Mouse (Mus musculus): ENCODE results near the gene Bpifb2.
A peak's percentile ranks its signal among the peaks of the same experiment; 100 is the strongest.

Gene Bpifb2

DNA sequence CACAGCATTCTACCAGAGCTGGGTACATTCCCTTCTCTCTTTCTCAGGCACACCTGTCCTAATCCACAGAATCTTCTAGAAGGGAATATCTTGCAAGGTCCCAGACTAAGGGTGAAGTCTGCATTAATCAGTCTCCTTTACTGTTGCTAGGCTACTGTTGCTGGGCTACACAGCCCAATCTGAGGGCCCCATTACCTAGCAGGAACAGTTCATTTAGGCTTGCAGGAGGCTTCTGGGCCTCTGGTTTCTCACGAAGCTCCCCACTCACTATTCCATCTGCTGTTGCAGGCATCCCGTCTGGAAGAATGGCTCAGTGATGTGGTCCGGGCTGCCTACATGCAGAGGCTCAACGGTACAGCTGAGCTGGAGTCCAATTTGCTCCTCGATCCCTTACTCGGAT, 56.3 kb downstream of the Bpifb2 start:
- no peak for DNase-seq (ENCODE audit: low spot score in 2 of 2)

DNA sequence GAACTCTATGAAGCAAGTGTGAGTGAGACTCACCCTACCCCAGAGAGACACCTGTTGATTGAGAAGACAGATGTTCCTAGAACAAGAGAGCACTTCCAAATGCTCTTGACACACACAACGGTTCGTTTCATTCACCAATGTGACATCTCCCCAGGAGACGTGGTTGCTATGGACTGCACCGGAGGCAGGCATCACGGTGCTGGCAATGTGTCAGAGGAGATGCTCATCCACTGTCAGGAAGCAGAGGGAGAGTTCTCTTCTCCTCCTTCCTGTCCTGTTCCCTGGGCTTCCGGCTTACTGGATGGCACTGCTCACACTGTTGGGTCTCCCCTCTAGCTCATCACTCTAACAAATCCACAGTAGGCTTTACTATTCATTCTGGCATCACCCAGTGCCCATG, 58.5 kb downstream of the Bpifb2 start:
- DNase-seq (ENCODE audit: low spot score in 2 of 2) = no peak

DNA sequence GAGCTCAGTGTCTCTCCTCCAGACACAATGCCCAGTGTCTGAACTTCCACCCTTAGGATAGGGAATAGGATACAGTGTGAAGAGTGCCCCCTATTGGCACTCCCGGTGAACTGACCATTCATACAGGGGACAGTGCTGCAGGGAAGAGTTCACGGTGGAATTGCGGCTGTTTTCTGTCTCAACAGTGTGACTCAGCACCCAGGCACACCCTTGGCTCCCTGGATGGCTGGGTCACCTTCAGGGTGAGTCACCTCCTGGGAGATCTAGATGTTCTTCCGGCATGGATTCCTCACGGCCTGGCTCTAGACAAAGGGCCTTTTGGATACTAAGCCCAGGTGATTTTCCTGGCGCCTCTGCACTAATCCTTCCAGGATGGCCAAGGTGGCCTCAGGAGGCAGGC, 60.5 kb downstream of the Bpifb2 start:
- DNase-seq (ENCODE audit: low spot score in 2 of 2) = no peak

DNA sequence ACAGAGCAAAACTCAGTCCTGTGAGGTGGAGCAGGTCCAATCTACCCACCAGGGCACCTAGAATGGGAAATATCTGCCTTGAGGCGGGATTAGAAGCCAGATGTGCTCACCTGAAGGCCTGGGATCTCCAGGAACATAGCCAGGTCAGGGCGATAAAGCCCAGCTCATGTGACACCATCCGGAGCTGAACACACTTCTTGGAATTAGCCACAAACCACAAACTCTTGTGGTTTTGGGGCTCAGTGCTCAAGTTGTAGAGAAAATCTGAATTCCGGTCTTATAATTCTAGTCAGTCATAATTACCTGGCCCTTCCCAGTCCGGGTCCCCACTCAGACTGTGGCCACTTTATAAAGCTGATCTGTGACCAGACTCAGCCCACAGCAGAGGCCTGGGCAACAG, 63.0 kb downstream of the Bpifb2 start, which contains the start of gene Bpifb4:
TSS of gene Bpifb4 (plus strand) at position 370 of the 400 bp plus-strand sequence.
- no peak for DNase-seq (ENCODE audit: low spot score in 2 of 2)

DNA sequence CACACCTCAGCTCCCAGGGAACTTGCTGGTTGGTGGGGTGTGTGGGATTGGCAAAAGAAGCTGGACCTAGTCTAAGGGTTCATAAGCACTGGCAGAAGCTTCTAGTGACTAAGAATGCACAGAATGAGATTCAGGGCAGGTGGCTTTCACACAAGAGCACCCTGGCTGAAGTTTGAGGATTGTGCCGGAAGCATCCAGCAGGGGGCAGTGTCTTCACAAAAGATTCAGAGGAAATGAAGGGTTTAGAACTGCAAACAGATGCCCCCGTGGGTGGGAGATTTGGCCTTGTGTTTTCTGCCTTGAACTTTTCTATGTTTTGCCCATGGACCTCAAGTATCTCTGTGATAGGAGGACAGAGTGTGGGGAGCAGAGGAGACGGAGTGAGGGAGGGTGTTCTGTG, 68.7 kb downstream of the Bpifb2 start:
- DNase-seq (ENCODE audit: low spot score in 2 of 2) = peak in 1 of 2 experiments; percentile 35

DNA sequence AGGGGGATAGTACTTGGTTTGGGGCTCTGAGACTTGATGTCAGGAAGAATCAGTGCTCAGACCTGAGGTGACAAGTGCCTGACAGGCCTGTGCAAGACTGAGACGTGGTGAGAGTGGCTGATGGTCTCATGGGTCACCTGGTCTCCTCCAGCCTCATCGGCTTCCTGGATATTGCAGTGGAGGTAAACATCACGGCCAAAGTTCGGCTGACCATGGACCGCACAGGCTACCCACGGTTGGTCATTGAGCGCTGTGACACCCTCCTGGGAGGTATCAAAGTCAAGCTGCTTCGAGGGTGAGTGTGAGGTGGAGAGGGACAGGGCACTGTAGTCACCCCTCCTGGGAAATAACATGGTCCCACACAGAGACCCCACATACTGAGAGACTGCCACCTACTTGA, 69.7 kb downstream of the Bpifb2 start:
- no peak for DNase-seq (ENCODE audit: low spot score in 2 of 2)
